Mouse (Mus musculus): ENCODE data around the gene Galnt4.

Gene Galnt4

GRCm38 (mm10) chr10:99106703-99107631, 992 bp upstream of the Galnt4 start, which contains the start of gene Poc1b:
Poc1b (plus strand) TSS chr10:99107036.
- ChIA-PET POLR2A (interaction anchor here in 3 of 4 experiments (1.0 to 3.0 kb wide), 10 partner anchors 9 to 362 kb away, joined by 3 to 12 read pairs (median 4); partner anchors contain the start of gene Atp2b1 (in 1 of the 3)), CTCF (interaction anchor here (0.6 to 2.8 kb wide), 9 partner anchors 10 to 997 kb away, joined by 3 to 14 read pairs (median 4); no protein-coding TSS in a partner anchor)

GRCm38 (mm10) chr10:99108431-99108982, 548 bp downstream of the Galnt4 start:
- CTCF ChIA-PET, result interaction anchor here in 3 of 4 experiments (0.5 to 2.8 kb wide), 7 partner anchors 11 to 507 kb away, joined by 3 to 14 read pairs (median 4); no protein-coding TSS in a partner anchor
- POLR2A ChIA-PET, result interaction anchor here in 2 of 4 experiments (1.0 to 3.0 kb wide), 4 partner anchors 7 to 155 kb away, joined by 3 to 12 read pairs (median 6); no protein-coding TSS in a partner anchor

- POLR2A ChIA-PET, result no interaction called here
Observed at GRCm38 (mm10) chr10:99113533-99113932, 5.6 kb downstream of the Galnt4 start.

DNA sequence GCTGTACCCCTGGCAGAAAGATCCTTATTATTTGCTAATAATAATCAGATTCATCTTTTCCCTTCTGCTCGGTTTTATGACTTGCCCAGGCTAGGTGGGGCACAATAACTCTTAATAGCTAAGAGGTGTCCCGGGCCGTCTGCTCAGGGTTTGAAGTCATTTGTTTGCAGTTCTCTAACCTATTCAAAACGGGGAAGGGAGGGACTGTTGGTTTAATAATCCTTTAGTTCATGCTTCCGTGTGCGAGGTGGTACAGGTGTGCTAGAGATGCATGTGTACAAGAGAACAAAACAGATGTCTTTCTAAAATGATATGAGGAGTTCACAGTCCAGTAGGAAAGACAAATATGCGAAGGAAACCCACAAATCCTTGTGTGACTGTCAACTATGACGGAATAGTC, 6.3 kb downstream of the Galnt4 start:
- ChIA-PET CTCF (interaction anchor here in 1 of 4 experiments (0.9 kb wide), 1 partner anchor 47 kb away, joined by 3 read pairs; no protein-coding TSS in a partner anchor), POLR2A (no interaction called here)

More at GRCm38 (mm10) chr10:99113533-99113932, 5.6 kb downstream of the Galnt4 start:
- CTCF ChIA-PET, result interaction anchor here in 1 of 4 experiments (0.9 kb wide), 1 partner anchor 48 kb away, joined by 3 read pairs; no protein-coding TSS in a partner anchor

DNA sequence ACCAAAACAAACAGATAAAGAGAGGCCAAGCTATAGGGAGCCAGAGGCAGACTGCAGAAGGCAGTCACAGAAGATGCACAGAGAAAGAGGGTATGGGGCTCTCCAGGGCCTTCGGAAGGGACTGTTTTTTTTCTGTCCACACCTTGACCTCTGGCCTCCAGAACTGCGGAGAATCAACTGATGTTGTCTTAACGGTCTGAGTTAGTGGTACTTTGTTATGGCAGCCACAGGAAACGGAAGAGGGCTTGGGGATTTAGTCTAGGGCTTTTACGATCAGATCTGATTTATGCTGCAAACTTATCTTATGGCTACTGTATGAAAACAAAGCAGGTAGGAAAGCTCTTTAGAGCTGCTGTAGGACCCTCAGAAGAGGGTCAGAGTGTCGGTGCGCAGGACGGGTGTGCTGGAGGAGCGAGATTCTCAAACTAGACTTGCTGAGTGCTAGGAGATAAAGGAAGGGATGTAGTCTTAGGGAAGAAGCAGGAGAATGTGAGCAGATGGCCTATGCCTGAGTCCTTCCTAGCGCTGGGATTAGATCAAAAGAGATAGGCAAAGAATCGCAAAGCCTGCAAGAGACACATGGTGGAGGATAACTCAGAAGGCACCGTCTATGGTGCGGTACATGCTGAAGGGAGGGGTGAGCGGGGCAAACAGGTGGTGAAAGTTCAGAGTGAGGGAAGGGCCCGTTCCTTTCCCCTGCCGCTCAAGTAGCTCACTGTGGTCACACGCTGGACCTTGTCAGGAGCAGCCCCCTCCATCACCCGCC, 7.7 kb downstream of the Galnt4 start:
- ChIA-PET POLR2A (interaction anchor here (0.5 to 2.2 kb wide), 7 partner anchors 8 to 1317 kb away, joined by 3 to 8 read pairs (median 3); partner anchors contain the start of genes Galnt4 (in 2 of the 4), Phxr2 (in 1 of the 4) and Poc1b (in 1 of the 4)), CTCF (no interaction called here)

GRCm38 (mm10) chr10:99116237-99116632, 8.3 kb downstream of the Galnt4 start:
- ChIA-PET POLR2A (interaction anchor here in 3 of 4 experiments (0.6 to 2.2 kb wide), 6 partner anchors 8 to 81 kb away, joined by 3 to 8 read pairs (median 3); partner anchors contain the start of genes Galnt4 (in 2 of the 3), Phxr2 (in 1 of the 3) and Poc1b (in 1 of the 3)), CTCF (no interaction called here)

DNA sequence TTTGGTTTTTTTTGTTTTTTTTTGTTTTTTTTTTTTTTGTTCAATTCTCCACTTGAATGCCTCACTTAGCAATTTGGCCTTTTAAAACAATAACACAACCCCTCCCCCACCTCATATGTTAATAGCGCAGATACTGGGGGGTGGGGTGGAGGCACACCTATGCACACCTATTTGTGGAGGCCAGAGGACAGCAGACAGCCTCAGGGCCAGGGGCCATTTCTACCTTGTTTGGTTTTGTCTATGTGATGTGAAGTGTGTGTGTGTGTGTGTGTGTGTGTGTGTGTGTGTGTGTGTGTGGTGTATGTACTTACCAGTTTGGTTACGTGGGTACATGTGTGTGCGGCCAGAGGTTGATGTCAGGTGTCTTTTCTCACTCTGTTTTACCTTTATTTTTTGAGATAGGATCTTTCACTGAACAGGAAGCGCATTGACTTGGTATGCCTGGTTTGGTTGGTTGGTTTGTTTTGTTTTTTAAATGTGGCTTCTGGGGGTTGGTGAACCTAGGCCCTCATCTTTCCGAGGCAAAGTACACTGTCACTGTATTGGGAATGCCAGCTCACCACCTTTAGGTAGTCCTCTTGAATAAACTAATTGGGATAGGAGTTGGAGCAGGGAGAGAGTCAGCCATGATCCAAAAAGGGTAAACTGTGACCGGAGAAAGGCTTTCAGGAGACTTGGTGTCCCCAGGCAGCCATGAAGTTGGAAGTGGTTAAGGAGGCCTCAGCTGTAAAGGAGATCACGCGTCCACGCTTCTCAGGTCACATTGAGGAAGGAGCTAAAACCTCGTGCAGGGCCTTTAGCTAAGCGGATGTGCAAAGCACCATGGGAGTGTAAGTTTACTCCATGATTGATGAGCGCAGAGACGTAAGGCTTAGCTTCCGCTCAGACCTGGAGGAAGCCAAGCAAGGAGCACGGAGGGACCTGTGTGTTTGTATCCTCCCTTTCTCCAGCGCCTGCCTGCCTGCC, 9.0 kb downstream of the Galnt4 start:
- ChIA-PET CTCF (interaction anchor here in 1 of 4 experiments (1.1 kb wide), 1 partner anchor 45 kb away, joined by 3 read pairs; no protein-coding TSS in a partner anchor), POLR2A (interaction anchor here in 2 of 4 experiments (0.7 to 2.2 kb wide), 4 partner anchors 9 to 900 kb away, joined by 3 to 8 read pairs (median 6); partner anchors contain the start of genes Galnt4 (in 2 of the 2), Phxr2 (in 1 of the 2) and Poc1b (in 1 of the 2))

DNA sequence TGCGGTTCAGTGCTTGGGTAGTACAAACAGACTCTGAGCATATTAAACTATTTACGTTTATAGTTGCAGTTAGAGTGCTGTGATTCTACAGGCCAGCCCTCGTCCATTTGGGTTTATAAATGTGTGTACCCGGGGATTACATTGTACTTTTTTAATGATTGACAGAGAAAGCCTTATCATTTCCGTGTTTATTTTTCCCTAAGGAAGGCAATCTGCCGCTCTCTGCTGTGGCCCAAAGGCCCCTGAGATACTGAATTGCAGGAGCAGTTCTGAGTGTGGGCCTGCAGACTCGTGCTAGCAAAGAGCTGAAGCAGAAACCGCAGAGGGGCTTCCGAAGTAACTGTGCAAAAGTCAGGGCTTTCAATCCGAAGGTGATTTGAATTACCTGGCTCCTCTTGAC, 9.9 kb downstream of the Galnt4 start:
- ChIA-PET CTCF (interaction anchor here in 1 of 4 experiments (1.1 kb wide), 1 partner anchor 44 kb away, joined by 3 read pairs; no protein-coding TSS in a partner anchor), POLR2A (interaction anchor here in 2 of 4 experiments (1.4 to 2.2 kb wide), 3 partner anchors 10 to 11 kb away, joined by 8 to 12 read pairs (median 8); partner anchors contain the start of genes Galnt4 (in 2 of the 2) and Poc1b (in 2 of the 2))

DNA sequence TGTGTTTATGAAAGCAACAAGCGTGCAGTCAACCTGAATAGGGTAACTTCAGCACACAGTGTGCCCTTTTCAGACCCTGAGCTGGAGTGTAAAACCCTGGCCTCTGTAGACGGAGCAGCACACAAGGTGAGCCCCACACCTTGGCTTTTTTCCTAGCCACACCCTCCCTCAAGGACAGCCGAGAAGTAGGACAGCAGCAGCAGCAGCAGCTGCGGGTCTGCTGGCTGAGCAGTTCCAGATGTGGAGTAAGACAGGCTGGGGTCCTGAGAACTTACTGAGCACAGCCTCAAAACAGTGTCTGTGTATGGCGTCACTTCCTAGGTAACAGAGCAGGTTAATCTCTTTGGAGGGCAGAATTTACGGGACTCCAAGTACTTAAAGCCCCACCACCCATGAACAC, 10.7 kb downstream of the Galnt4 start:
- POLR2A ChIA-PET, result interaction anchor here in 2 of 4 experiments (1.4 to 1.7 kb wide), 2 partner anchors 11 kb away, joined by 8 to 12 read pairs; partner anchors contain the start of genes Galnt4 (in 2 of the 2) and Poc1b (in 1 of the 2)

DNA sequence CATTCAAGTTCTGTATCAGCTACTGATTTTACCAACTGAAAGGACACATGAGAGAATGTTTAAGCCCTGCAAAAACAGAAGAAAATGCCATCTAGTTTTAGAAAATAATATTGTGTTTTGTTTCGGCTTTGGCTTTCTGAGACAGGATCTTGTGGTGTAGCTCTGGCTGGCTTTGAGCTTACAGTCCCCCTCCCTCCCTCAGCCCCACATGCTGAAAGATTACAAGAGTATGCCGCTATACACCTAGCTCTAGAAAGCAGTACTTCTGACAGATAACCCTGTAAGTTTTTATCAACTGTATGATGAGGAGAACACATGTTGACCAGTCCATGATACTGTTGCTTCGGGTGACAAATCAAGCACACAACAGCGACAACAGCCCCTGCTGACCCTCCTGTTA, 11.5 kb downstream of the Galnt4 start:
- ChIA-PET POLR2A (interaction anchor here in 1 of 4 experiments (1.7 kb wide), 1 partner anchor 12 kb away, joined by 12 read pairs; the partner anchor contains the start of genes Galnt4 and Poc1b), CTCF (interaction anchor here in 1 of 4 experiments (1.2 kb wide), 1 partner anchor 35 kb away, joined by 3 read pairs; no protein-coding TSS in a partner anchor)

More for the DNA sequence above, 10.7 kb downstream of the Galnt4 start:
- CTCF ChIA-PET, result interaction anchor here in 2 of 4 experiments (0.6 to 1.2 kb wide), 2 partner anchors 24 to 34 kb away, joined by 3 to 5 read pairs; no protein-coding TSS in a partner anchor

GRCm38 (mm10) chr10:99126225-99126624, 18.3 kb downstream of the Galnt4 start, which contains the start of gene Phxr2:
Phxr2 (minus strand) TSS chr10:99126325.
- POLR2A ChIA-PET, result interaction anchor here in 1 of 4 experiments (2.1 kb wide), 1 partner anchor 10 kb away, joined by 6 read pairs; no protein-coding TSS in a partner anchor
- CTCF ChIA-PET, result no interaction called here

DNA sequence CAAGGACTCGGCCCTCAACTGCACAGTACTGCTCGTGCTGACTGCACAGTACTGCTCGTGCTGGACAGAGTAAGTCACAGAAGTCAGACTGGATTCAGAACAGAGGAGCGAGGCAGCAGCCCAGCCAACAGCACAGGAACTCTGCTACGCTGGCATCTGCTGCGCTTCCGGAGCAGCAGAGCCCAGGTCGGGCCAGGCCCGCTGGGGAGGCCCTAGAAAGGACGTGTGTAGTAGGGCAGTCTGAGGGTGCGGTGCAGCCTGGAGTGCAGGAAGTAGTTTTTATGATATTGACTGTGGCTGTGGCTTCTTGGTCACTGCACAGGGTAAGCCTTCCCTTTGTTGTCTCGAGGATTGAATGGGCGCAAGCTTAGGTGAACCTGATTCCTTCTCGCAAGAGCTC, 19.0 kb downstream of the Galnt4 start:
- POLR2A ChIA-PET, result interaction anchor here in 1 of 4 experiments (2.1 kb wide), 1 partner anchor 11 kb away, joined by 6 read pairs; no protein-coding TSS in a partner anchor
- CTCF ChIA-PET, result interaction anchor here in 1 of 4 experiments (0.6 kb wide), 1 partner anchor 36 kb away, joined by 3 read pairs; no protein-coding TSS in a partner anchor

DNA sequence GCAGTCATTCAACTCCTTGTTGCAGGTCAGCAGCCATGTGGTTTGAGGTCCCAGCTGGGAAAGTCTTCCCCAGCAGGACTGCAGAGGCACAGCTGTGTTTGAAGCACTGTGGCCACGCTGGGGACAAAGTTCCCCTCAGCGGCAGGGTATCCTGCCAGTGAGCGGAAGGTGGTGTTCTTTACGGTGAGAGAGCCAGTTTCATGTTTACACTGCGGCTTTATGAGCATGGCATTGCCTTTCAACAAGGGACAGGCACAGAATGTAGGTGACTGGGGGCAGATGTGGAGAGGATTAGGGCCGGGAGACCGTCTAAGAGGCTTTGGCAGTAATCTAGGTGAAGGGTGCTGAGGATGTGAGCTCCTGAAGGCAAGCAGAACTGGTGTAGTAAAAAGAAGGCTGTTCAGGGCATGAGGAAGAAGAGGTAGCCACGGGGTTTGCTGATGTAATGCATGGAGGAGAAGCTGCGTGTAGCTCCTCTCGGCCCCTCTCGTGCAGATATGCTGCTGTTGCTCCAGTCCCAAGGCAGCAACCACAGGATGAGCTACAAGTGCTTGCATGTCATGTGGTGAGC, 19.8 kb downstream of the Galnt4 start:
- POLR2A ChIA-PET, result interaction anchor here in 2 of 4 experiments (0.5 to 2.1 kb wide), 2 partner anchors 12 to 305 kb away, joined by 4 to 6 read pairs; no protein-coding TSS in a partner anchor

GRCm38 (mm10) chr10:99130611-99131010, 22.7 kb downstream of the Galnt4 start:
- CTCF ChIA-PET, result interaction anchor here in 1 of 4 experiments (0.5 kb wide), 1 partner anchor 22 kb away, joined by 3 read pairs; no protein-coding TSS in a partner anchor
- POLR2A ChIA-PET, result no interaction called here

More for the DNA sequence above, 19.8 kb downstream of the Galnt4 start:
- CTCF ChIA-PET, result interaction anchor here in 1 of 4 experiments (0.6 kb wide), 1 partner anchor 250 kb away, joined by 4 read pairs; no protein-coding TSS in a partner anchor

DNA sequence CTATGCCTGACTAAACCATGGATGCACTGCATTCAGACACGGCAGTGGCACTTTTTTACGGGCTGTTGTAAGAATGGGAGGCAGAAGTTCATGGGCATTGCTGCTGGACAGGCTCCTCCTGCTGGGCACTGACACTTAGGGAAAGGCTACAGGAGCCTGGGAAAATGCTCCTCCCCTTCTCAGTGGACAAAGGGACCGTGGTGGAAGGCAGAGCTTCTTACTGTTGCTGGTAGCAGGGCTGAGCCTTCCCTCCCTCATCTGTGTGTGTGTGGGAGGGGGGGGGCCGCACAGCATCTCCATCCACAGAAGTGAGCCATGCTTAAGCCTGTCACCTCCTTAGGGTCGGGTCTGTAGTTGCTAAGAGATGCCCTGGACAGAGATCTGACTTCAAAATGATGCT, 23.3 kb downstream of the Galnt4 start:
- CTCF ChIA-PET, result interaction anchor here in 1 of 4 experiments (0.5 kb wide), 1 partner anchor 21 kb away, joined by 3 read pairs; no protein-coding TSS in a partner anchor
- POLR2A ChIA-PET, result no interaction called here

Data from embryonic stem cell, embryonic (primary cell).